Comparison of ENCODE assay signal across 9 mouse cellular contexts in the genomic region with DNA sequence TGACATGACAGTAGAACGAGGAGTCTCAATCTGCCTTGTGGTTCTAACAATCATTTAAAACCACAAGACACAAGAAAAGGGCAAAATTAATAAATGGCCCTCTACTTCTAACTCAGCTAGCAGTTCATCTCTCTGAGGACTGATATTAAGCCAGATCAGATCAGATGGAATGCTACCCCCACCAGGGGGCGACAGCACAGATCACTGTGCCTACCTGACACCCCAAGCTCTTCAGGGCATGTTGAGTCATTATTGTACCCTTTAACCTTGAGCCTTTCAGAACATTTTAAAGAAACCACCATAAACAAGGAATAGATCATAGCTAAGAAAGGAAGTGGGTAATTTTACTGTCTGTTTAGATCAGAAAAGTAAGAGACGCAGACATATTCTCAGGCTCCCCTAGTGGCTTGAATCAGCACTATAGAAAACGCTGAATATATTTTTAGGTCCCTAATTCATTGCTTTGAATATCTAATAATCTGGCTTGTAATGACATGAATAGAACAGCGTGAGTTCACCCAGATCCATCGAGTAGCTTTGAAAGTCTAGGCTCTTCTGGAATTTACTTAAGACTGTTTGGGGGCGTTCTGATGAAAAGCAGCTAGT.
DNase-seq lines count a peak whose midpoint lies in the region; TF ChIP-seq lines count a peak whose summit lies in the region.
"Had no signal": no experiment of that assay in that cellular context is flagged by ENCODE, and none has a peak within 500 bp of the region (broad histone marks: within the 10 kb centered on the region; RNA-seq: fewer than 3 reads in every experiment).

No protein-coding gene starts in this region.

- TF ChIP-seq CTCF in bone marrow macrophage, adult 2 months (IDR thresholded peaks at IDR 0.05; ENCODE audit: low read depth, low read length): peak; percentile 88
- peak; percentile 76; the same call in 1 of the 2 replicates for TF ChIP-seq CTCF in small intestine, adult 2 months (IDR thresholded peaks at IDR 0.05; ENCODE audit: extremely low read depth, insufficient read length, insufficient replicate concordance, low read depth, low read length)

- 85% methylated on average over 7 of the region's 7 CpGs for WGBS in small intestine, adult 2 months

- no peak for TF ChIP-seq POLR2A in bone marrow macrophage, adult 2 months (IDR thresholded peaks at IDR 0.05; ENCODE audit: borderline replicate concordance, low read depth, low read length)
- TF ChIP-seq POLR2A in small intestine, adult 2 months (IDR thresholded peaks at IDR 0.05; ENCODE audit: low read depth, low read length): no peak

- H3K4me1 ChIP-seq in bone marrow macrophage, adult 2 months (ENCODE audit: control insufficient read depth, insufficient read depth, low read length): no peaks in the 10 kb centered on the region
- no peaks in the 10 kb centered on the region for H3K4me1 ChIP-seq in small intestine, adult 2 months (ENCODE audit: control insufficient read depth, insufficient read depth, insufficient read length, low read length)

- intact Hi-C loops in left cerebral cortex, postnatal 4 days (cut with DNase I): no loop called here

- H3K27ac ChIP-seq in bone marrow macrophage, adult 2 months (ENCODE audit: insufficient read depth, low read depth, low read length): no peak overlapping the region
- H3K27ac ChIP-seq in small intestine, adult 2 months (ENCODE audit: insufficient read depth, low read depth, low read length): no peak overlapping the region

- no peaks in the 10 kb centered on the region for H3K27me3 ChIP-seq in small intestine, adult 2 months (ENCODE audit: control insufficient read depth, insufficient read depth, low read length)
- H3K27me3 ChIP-seq: megakaryocyte, embryonic 14.5 days had no signal

- peak; percentile 15 for DNase-seq in cerebellum, adult 11 months
- DNase-seq in cerebellum, adult 11-12 months: no peak
- peak; percentile 36 for DNase-seq in left cerebral cortex, postnatal 4 days
- no peak for DNase-seq in left cerebral cortex, adult 9 months (ENCODE audit: low spot score in 2 of 2)
- peak; percentile 32 for DNase-seq in kidney, postnatal 14 days
- no peak for DNase-seq in urinary bladder, adult 18-20 months (ENCODE audit: low spot score in 2 of 2)

- peaks cover 1% of the 10 kb centered on the region for H3K36me3 ChIP-seq in small intestine, adult 2 months (ENCODE audit: control insufficient read depth, insufficient read depth, low read length)

- H3K4me3 ChIP-seq in bone marrow macrophage, adult 2 months (ENCODE audit: insufficient read depth, low read length): no peak overlapping the region
- H3K4me3 ChIP-seq in small intestine, adult 2 months (ENCODE audit: low read depth, low read length): no peak overlapping the region
- H3K4me3 ChIP-seq: megakaryocyte, embryonic 14.5 days had no signal

Comparison
In these comparisons a context has a peak if more than half of its experiments do, and no peak if none do; other contexts are left out.
1. DNase-seq: peak in cerebellum, adult 11 months (single experiment), left cerebral cortex, postnatal 4 days (single experiment) and kidney, postnatal 14 days (single experiment); none in cerebellum, adult 11-12 months (single experiment), left cerebral cortex, adult 9 months (0 of 2) and urinary bladder, adult 18-20 months (0 of 2).